Mouse (Mus musculus) embryonic fibroblast, embryonic 13.5 days (primary cell): ENCODE measurements at regions not wholly inside any gene's neighbourhood (a gene's known extent, or its start where the extent isn't known, plus 50 kb on each side); places are given as distances from the start of the nearest gene placed in this dataset.

Source experiments
- CTCF ChIP-seq: IDR thresholded peaks from 2 replicates; pipeline ENCODE4 v1.5.1; 2011; ENCODE audit warnings: mild to moderate bottlenecking, control low read depth, low read length, moderate library complexity, borderline replicate concordance; ENCODE audit not compliant: insufficient read depth
- POLR2A ChIP-seq: IDR thresholded peaks from 2 replicates; pipeline ENCODE4 v1.6.1; 2011; ENCODE audit warnings: low read depth, mild to moderate bottlenecking, control low read depth, low read length, moderate library complexity

GRCm38 (mm10) chr12:86594647-86595046, 83.9 kb upstream of the Vash1 start:
- TF ChIP-seq POLR2A (no peak), CTCF (no peak)
